Comparison of ENCODE assay signal across 8 mouse cellular contexts in genomic region chr11:116436725-116437331, GRCm38 (mm10). TPM values are rescaled to one million over a fixed set of nuclear protein-coding genes. Genes with fewer than 3 reads are reported as not detected.
DNase-seq lines count a peak whose midpoint lies in the region; ATAC-seq lines count a peak whose summit lies in the region.

No protein-coding gene starts in this region.

- no peaks in the 10 kb centered on the region for H3K27me3 ChIP-seq in forebrain, embryonic 14.5 days (replicated peaks; ENCODE audit: control insufficient read depth, insufficient read depth, low read length)
- H3K27me3 ChIP-seq in hindbrain, embryonic 11.5 days (ENCODE audit: control insufficient read depth, insufficient read depth, low read length) = no peaks in the 10 kb centered on the region

- H3K36me3 ChIP-seq in forebrain, embryonic 14.5 days (ENCODE audit: control insufficient read depth, insufficient read depth, low read length) = peaks cover 44% of the 10 kb centered on the region
- H3K36me3 ChIP-seq in hindbrain, embryonic 11.5 days (ENCODE audit: control insufficient read depth, insufficient read depth, low read length) = 0 out of 2 replicates have a peak, but pooled peaks cover 4% of the 10 kb centered on the region

- no peaks in the 10 kb centered on the region for H3K9me3 ChIP-seq in forebrain, embryonic 14.5 days (replicated peaks; ENCODE audit: control insufficient read depth, low read length)
- no peaks in the 10 kb centered on the region for H3K9me3 ChIP-seq in hindbrain, embryonic 11.5 days (ENCODE audit: control insufficient read depth, low read length)

- H3K4me1 ChIP-seq in forebrain, embryonic 14.5 days (ENCODE audit: control insufficient read depth, insufficient read depth, low read length) = peaks cover 12% of the 10 kb centered on the region
- H3K4me1 ChIP-seq in hindbrain, embryonic 11.5 days (replicated peaks; ENCODE audit: control insufficient read depth, insufficient read depth, low read length) = peaks cover 16% of the 10 kb centered on the region

- ATAC-seq in forebrain, embryonic 14.5 days = no peak
- no peak for ATAC-seq in hindbrain, embryonic 11.5 days (ENCODE audit: low FRiP score)
- ATAC-seq in monocyte, adult 5-6 weeks (replicated peaks; ENCODE audit: insufficient number of reproducible peaks, low FRiP score, low TSS enrichment, poor library complexity, severe bottlenecking) = peak; percentile 59

- peak; percentile 57 for DNase-seq in adrenal gland, postnatal 10 days
- no peak for DNase-seq in adrenal gland, adult 18-20 months (ENCODE audit: low spot score in 2 of 2)
- no peak for DNase-seq in forebrain, embryonic 14.5 days (ENCODE audit: low spot score)
- DNase-seq in hindbrain, embryonic 11.5 days (ENCODE audit: low spot score) = no peak
- peak; percentile 60 for DNase-seq in liver
- DNase-seq in frontal cortex, adult 2 months (ENCODE audit: extremely low spot score in 1 of 2, low spot score in 1 of 2) = no peak
- DNase-seq in ovary, postnatal 14 days (ENCODE audit: low spot score) = no peak

- H3K4me2 ChIP-seq in forebrain, embryonic 14.5 days (ENCODE audit: low read length) = peak overlapping the region; percentile 94
- H3K4me2 ChIP-seq in hindbrain, embryonic 11.5 days (replicated peaks; ENCODE audit: low read depth, low read length) = peak overlapping the region; percentile 14; the same call in 1 of the 2 replicates

- H3K4me3 ChIP-seq in forebrain, embryonic 14.5 days (ENCODE audit: low read depth, low read length) = no peak overlapping the region
- no peak overlapping the region for H3K4me3 ChIP-seq in hindbrain, embryonic 11.5 days (ENCODE audit: low read depth, low read length)

- 80% methylated on average over 4 of the region's 4 CpGs for WGBS in forebrain, embryonic 14.5 days
- WGBS in hindbrain, embryonic 11.5 days = 61% methylated on average over 4 of the region's 4 CpGs

- H3K9ac ChIP-seq in forebrain, embryonic 14.5 days (ENCODE audit: low read length) = peak overlapping the region; percentile 92; the same call in 1 of the 2 replicates
- H3K9ac ChIP-seq in hindbrain, embryonic 11.5 days (ENCODE audit: low read depth, low read length) = peak overlapping the region; percentile 4; the same call in 1 of the 2 replicates

- H3K27ac ChIP-seq in forebrain, embryonic 14.5 days (ENCODE audit: low read depth, low read length) = no peak overlapping the region
- no peak overlapping the region for H3K27ac ChIP-seq in hindbrain, embryonic 11.5 days (ENCODE audit: low read depth, low read length)

RNA-seq across cellular contexts. Expression of gene Ubald2, which starts 2.9 kb away (rescaled TPM):
- 10 to 100 TPM; 47.9 to 51.1 TPM for total RNA-seq in adrenal gland, postnatal 10 days (2021)
- total RNA-seq in adrenal gland, adult 18-20 months (2021) = 10 to 100 TPM; 19.1 to 22.5 TPM
- 95.5 and 100 TPM in 2 replicates for polyA plus RNA-seq in forebrain, embryonic 14.5 days (2014; fragmentation: Nextera tagmentation; extraction: Ambion mirVana)
- 77.9 and 81.2 TPM in 2 replicates for polyA plus RNA-seq in hindbrain, embryonic 11.5 days (2014; fragmentation: Nextera tagmentation; extraction: Ambion mirVana)
- 55.7 to 125 TPM (median 100.0 TPM) in 3 replicates for total RNA-seq in monocyte, adult 5-6 weeks (2017)
- 58.7 TPM in 2 replicates for polyA plus RNA-seq in frontal cortex, adult 2 months (2012; rRNA removed)

RNA-seq across cellular contexts. Expression of gene Rnf157, which starts 24.0 kb away (rescaled TPM):
- 10 to 100 TPM; 11.2 to 16.5 TPM for total RNA-seq in adrenal gland, postnatal 10 days (2021)
- 1 to 10 TPM; 3.7 to 6.8 TPM for total RNA-seq in adrenal gland, adult 18-20 months (2021)
- 16.3 and 21.5 TPM in 2 replicates for polyA plus RNA-seq in forebrain, embryonic 14.5 days (2014; fragmentation: Nextera tagmentation; extraction: Ambion mirVana)
- 16.0 and 23.1 TPM in 2 replicates for polyA plus RNA-seq in hindbrain, embryonic 11.5 days (2014; fragmentation: Nextera tagmentation; extraction: Ambion mirVana)
- 8.3 to 42.3 TPM (median 19.1 TPM) in 3 replicates for total RNA-seq in monocyte, adult 5-6 weeks (2017)
- 180 and 191 TPM in 2 replicates for polyA plus RNA-seq in frontal cortex, adult 2 months (2012; rRNA removed)

RNA-seq across cellular contexts. Expression of gene Qrich2, which starts 29.2 kb away (rescaled TPM):
- total RNA-seq in adrenal gland, postnatal 10 days (2021) = not detected
- not detected for total RNA-seq in adrenal gland, adult 18-20 months (2021)
- not detected in 2 replicates for polyA plus RNA-seq in forebrain, embryonic 14.5 days (2014; fragmentation: Nextera tagmentation; extraction: Ambion mirVana)
- polyA plus RNA-seq in hindbrain, embryonic 11.5 days (2014; fragmentation: Nextera tagmentation; extraction: Ambion mirVana) = 0.17 TPM in 1 of 2 replicates, not detected in the other
- total RNA-seq in monocyte, adult 5-6 weeks (2017) = 0.85 to 0.95 TPM in 2 of 3 replicates, not detected in the other
- polyA plus RNA-seq in frontal cortex, adult 2 months (2012; rRNA removed) = 0.04 TPM in 1 of 2 replicates, not detected in the other

RNA-seq across cellular contexts. Expression of gene Prpsap1, which starts 57.2 kb away (rescaled TPM):
- 10 to 100 TPM; 68.0 to 80.1 TPM for total RNA-seq in adrenal gland, postnatal 10 days (2021)
- 100 to 1,000 TPM in 1 of 2 experiments, 10 to 100 TPM in 1; 67.7 to 102 TPM for total RNA-seq in adrenal gland, adult 18-20 months (2021)
- polyA plus RNA-seq in forebrain, embryonic 14.5 days (2014; fragmentation: Nextera tagmentation; extraction: Ambion mirVana) = 138 and 153 TPM in 2 replicates
- polyA plus RNA-seq in hindbrain, embryonic 11.5 days (2014; fragmentation: Nextera tagmentation; extraction: Ambion mirVana) = 164 and 169 TPM in 2 replicates
- total RNA-seq in monocyte, adult 5-6 weeks (2017) = 18.0 to 45.7 TPM (median 45.0 TPM) in 3 replicates
- polyA plus RNA-seq in frontal cortex, adult 2 months (2012; rRNA removed) = 114 and 119 TPM in 2 replicates

Comparison
In these comparisons a context has a peak if more than half of its experiments do, and no peak if none do; other contexts are left out.
1. DNase-seq: peak in adrenal gland, postnatal 10 days (single experiment) and liver (single experiment); none in adrenal gland, adult 18-20 months (0 of 2), forebrain, embryonic 14.5 days (single experiment), hindbrain, embryonic 11.5 days (single experiment), frontal cortex, adult 2 months (0 of 2) and ovary, postnatal 14 days (single experiment).